Mouse (Mus musculus) liver, postnatal 0 days (tissue): ENCODE data around the gene Bclaf1.

Experiments
- CTCF ChIP-seq: sonication (generic); IDR thresholded peaks from 2 replicates; pipeline ENCODE4 v1.5.1; 2016; ENCODE audit warnings: antibody characterized with exemption, low read depth
- EP300 ChIP-seq: IDR thresholded peaks from 2 replicates; pipeline ENCODE4 v1.6.1; 2016; ENCODE audit warnings: antibody characterized with exemption, low read depth, mild to moderate bottlenecking

- TF ChIP-seq CTCF, result no peak
- TF ChIP-seq EP300, result no peak
Observed at GRCm38 (mm10) chr10:20382807-20383419, 70.6 kb downstream of the Bclaf1 start.
